In the genomic region with DNA sequence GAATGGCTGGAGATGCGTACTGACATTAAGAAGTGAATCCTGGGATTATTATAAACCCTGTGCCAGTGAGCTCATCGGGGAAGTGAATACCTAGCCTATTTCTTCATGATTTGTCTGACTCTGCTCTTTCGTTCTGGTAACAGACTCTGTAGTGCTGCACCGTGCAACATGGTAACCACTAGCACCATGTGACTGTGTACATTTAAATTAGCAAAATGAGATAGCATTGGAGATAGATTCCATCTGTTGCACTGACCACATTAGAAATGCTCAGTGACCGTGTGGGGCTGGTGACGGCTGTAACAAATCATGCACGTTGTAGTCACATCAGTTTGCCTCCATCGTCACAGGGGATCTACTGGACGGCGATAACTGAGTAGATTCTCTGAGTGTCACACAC, we compare ENCODE assay signal across 21 mouse cellular contexts.
DNase-seq lines count a peak whose midpoint lies in the region; ATAC-seq lines count a peak whose summit lies in the region.
"Had no signal": no experiment of that assay in that cellular context is flagged by ENCODE, and none has a peak within 500 bp of the region (broad histone marks: within the 10 kb centered on the region; RNA-seq: fewer than 3 reads in every experiment).

No protein-coding gene starts in this region.

- H3K27ac ChIP-seq in hindbrain, embryonic 15.5 days (replicated peaks), result no peak overlapping the region
- H3K27ac ChIP-seq in hindbrain, embryonic 10.5 days, result no peak overlapping the region
- no peak overlapping the region for H3K27ac ChIP-seq in midbrain, embryonic 13.5 days
- no peak overlapping the region for H3K27ac ChIP-seq in midbrain, embryonic 11.5 days (ENCODE audit: low read depth, low read length)
- H3K27ac ChIP-seq: embryonic facial prominence, embryonic 10.5 days; embryonic facial prominence, embryonic 13.5 days; forebrain, embryonic 12.5 days; forebrain, embryonic 15.5 days had no signal

- H3K36me3 ChIP-seq in hindbrain, embryonic 15.5 days, result no peaks in the 10 kb centered on the region
- H3K36me3 ChIP-seq in hindbrain, embryonic 10.5 days, result no peaks in the 10 kb centered on the region
- no peaks in the 10 kb centered on the region for H3K36me3 ChIP-seq in midbrain, embryonic 13.5 days
- no peaks in the 10 kb centered on the region for H3K36me3 ChIP-seq in midbrain, embryonic 11.5 days (ENCODE audit: control insufficient read depth, insufficient read depth, low read length)
- H3K36me3 ChIP-seq: embryonic facial prominence, embryonic 10.5 days; embryonic facial prominence, embryonic 13.5 days; forebrain, embryonic 12.5 days; forebrain, embryonic 15.5 days had no signal

- peaks cover 9% of the 10 kb centered on the region for H3K4me1 ChIP-seq in hindbrain, embryonic 15.5 days (replicated peaks)
- peaks cover 31% of the 10 kb centered on the region for H3K4me1 ChIP-seq in hindbrain, embryonic 10.5 days (replicated peaks)
- H3K4me1 ChIP-seq in midbrain, embryonic 13.5 days (replicated peaks), result peaks cover 34% of the 10 kb centered on the region
- H3K4me1 ChIP-seq in midbrain, embryonic 11.5 days (ENCODE audit: control insufficient read depth, insufficient read depth, low read length), result peaks cover 6% of the 10 kb centered on the region; the same call in 1 of the 2 replicates
- H3K4me1 ChIP-seq: embryonic facial prominence, embryonic 10.5 days; embryonic facial prominence, embryonic 13.5 days had no signal

- no peaks in the 10 kb centered on the region for H3K9me3 ChIP-seq in hindbrain, embryonic 15.5 days
- H3K9me3 ChIP-seq in hindbrain, embryonic 10.5 days, result no peaks in the 10 kb centered on the region
- no peaks in the 10 kb centered on the region for H3K9me3 ChIP-seq in midbrain, embryonic 13.5 days
- no peaks in the 10 kb centered on the region for H3K9me3 ChIP-seq in midbrain, embryonic 11.5 days (ENCODE audit: control insufficient read depth, low read length)
- H3K9me3 ChIP-seq: embryonic facial prominence, embryonic 10.5 days; embryonic facial prominence, embryonic 13.5 days; forebrain, embryonic 12.5 days; forebrain, embryonic 15.5 days had no signal

- no peaks in the 10 kb centered on the region for H3K27me3 ChIP-seq in hindbrain, embryonic 15.5 days
- no peaks in the 10 kb centered on the region for H3K27me3 ChIP-seq in hindbrain, embryonic 10.5 days (ENCODE audit: insufficient read depth, poor library complexity, severe bottlenecking)
- no peaks in the 10 kb centered on the region for H3K27me3 ChIP-seq in midbrain, embryonic 13.5 days
- H3K27me3 ChIP-seq in midbrain, embryonic 11.5 days (ENCODE audit: control insufficient read depth, insufficient read depth, low read length), result no peaks in the 10 kb centered on the region
- H3K27me3 ChIP-seq: embryonic facial prominence, embryonic 13.5 days; forebrain, embryonic 12.5 days; forebrain, embryonic 15.5 days had no signal

- peak; percentile 56; the same call in 1 of the 2 replicates for ATAC-seq in hindbrain, embryonic 15.5 days (ENCODE audit: low FRiP score, low read depth)
- peak; percentile 50; the same call in 1 of the 2 replicates for ATAC-seq in midbrain, embryonic 13.5 days
- no peak for ATAC-seq in midbrain, embryonic 11.5 days (ENCODE audit: low FRiP score)
- ATAC-seq: CD4-positive, CD25-positive, alpha-beta regulatory T cell, adult 4 months; forebrain, embryonic 15.5 days had no signal

- intact Hi-C loops in left cerebral cortex, postnatal 4 days (cut with DNase I), result no loop called here

- no peak overlapping the region for H3K4me3 ChIP-seq in hindbrain, embryonic 15.5 days
- no peak overlapping the region for H3K4me3 ChIP-seq in hindbrain, embryonic 10.5 days
- H3K4me3 ChIP-seq in midbrain, embryonic 13.5 days (replicated peaks), result no peak overlapping the region
- H3K4me3 ChIP-seq in midbrain, embryonic 11.5 days (ENCODE audit: low read depth, low read length), result no peak overlapping the region
- H3K4me3 ChIP-seq: embryonic facial prominence, embryonic 10.5 days; embryonic facial prominence, embryonic 13.5 days; erythroblast, embryonic 14.5 days; forebrain, embryonic 12.5 days; forebrain, embryonic 15.5 days had no signal

- H3K4me2 ChIP-seq in hindbrain, embryonic 15.5 days, result no peak overlapping the region
- H3K4me2 ChIP-seq in midbrain, embryonic 13.5 days (replicated peaks), result no peak overlapping the region
- H3K4me2 ChIP-seq in midbrain, embryonic 11.5 days, result no peak overlapping the region
- H3K4me2 ChIP-seq: embryonic facial prominence, embryonic 13.5 days; forebrain, embryonic 12.5 days; forebrain, embryonic 15.5 days; heart, embryonic 11.5 days had no signal

- H3K9ac ChIP-seq in hindbrain, embryonic 15.5 days, result no peak overlapping the region
- H3K9ac ChIP-seq in midbrain, embryonic 13.5 days (replicated peaks), result no peak overlapping the region
- no peak overlapping the region for H3K9ac ChIP-seq in midbrain, embryonic 11.5 days (ENCODE audit: low read length)
- H3K9ac ChIP-seq: embryonic facial prominence, embryonic 13.5 days; forebrain, embryonic 12.5 days; forebrain, embryonic 15.5 days had no signal

- WGBS in hindbrain, embryonic 15.5 days, result 51% methylated on average over 10 of the region's 10 CpGs
- WGBS in hindbrain, embryonic 10.5 days, result 80% methylated on average over 10 of the region's 10 CpGs
- WGBS in midbrain, embryonic 13.5 days, result 76% methylated on average over 10 of the region's 10 CpGs
- 90% methylated on average over 10 of the region's 10 CpGs for WGBS in midbrain, embryonic 11.5 days

- DNase-seq in hindbrain, embryonic 10.5 days (ENCODE audit: low spot score), result no peak
- DNase-seq in midbrain, embryonic 11.5 days (ENCODE audit: low spot score, missing footprints), result no peak
- peak; percentile 40 for DNase-seq in retina, postnatal 1 day
- no peak for DNase-seq in left cerebral cortex, postnatal 4 days
- DNase-seq: adrenal gland, adult 8-10 months; adrenal gland, postnatal 25 days; cerebellum, adult 11-12 months; cerebellum, adult 8-10 months; cerebellum, postnatal 10 days; cerebellum, postnatal 36 days; embryo, embryonic 11 days; gastrocnemius, postnatal 25 days had no signal
